Mouse (Mus musculus): ENCODE measurements around the gene Foxj3. TPM values are rescaled to one million over a fixed set of nuclear protein-coding genes. Genes with fewer than 3 reads are reported as not detected.
A peak's percentile ranks its signal among the peaks of the same experiment; 100 is the strongest.

The Foxj3 gene
- polyA plus RNA-seq, 1 experiment from 2014 or later, result 30.9 TPM

- H3K36me3 ChIP-seq (ENCODE audit: control insufficient read depth, insufficient read depth, low read length), result no peaks in the 10 kb centered on the region
- WGBS, result 52% methylated on average over 10 of the region's 10 CpGs
- H3K9me3 ChIP-seq (ENCODE audit: control insufficient read depth, low read length), result no peaks in the 10 kb centered on the region
- no peak overlapping the region for H3K27ac ChIP-seq (ENCODE audit: low read depth, low read length)
- no peak overlapping the region for H3K9ac ChIP-seq (ENCODE audit: low read length)
- H3K4me1 ChIP-seq (replicated peaks; ENCODE audit: control insufficient read depth, insufficient read depth, low read length), result no peaks in the 10 kb centered on the region
- DNase-seq (ENCODE audit: low spot score) (no peak), ATAC-seq (replicated peaks; ENCODE audit: low FRiP score) (peak; percentile 44; the same call in 1 of the 2 replicates)
- H3K4me3 ChIP-seq (ENCODE audit: low read depth, low read length), result no peak overlapping the region
- H3K4me2 ChIP-seq (ENCODE audit: low read depth, low read length, severe bottlenecking), result no peak overlapping the region
- H3K27me3 ChIP-seq (ENCODE audit: control insufficient read depth, insufficient read depth, low read length), result no peaks in the 10 kb centered on the region
Measured at GRCm38 (mm10) chr4:119669356-119670209, 132.8 kb downstream of the Foxj3 start.

GRCm38 (mm10) chr4:119670210-119670555 is 133.4 kb downstream of the Foxj3 start:
- Histone ChIP-seq H3K27ac (ENCODE audit: low read depth, low read length) (no peak overlapping the region), H3K36me3 (ENCODE audit: control insufficient read depth, insufficient read depth, low read length) (no peaks in the 10 kb centered on the region), H3K4me3 (ENCODE audit: low read depth, low read length) (no peak overlapping the region), H3K9me3 (ENCODE audit: control insufficient read depth, low read length) (no peaks in the 10 kb centered on the region), H3K27me3 (ENCODE audit: control insufficient read depth, insufficient read depth, low read length) (no peaks in the 10 kb centered on the region), H3K4me2 (ENCODE audit: low read depth, low read length, severe bottlenecking) (no peak overlapping the region), H3K9ac (ENCODE audit: low read length) (no peak overlapping the region), H3K4me1 (replicated peaks; ENCODE audit: control insufficient read depth, insufficient read depth, low read length) (no peaks in the 10 kb centered on the region)
- no peak for DNase-seq (ENCODE audit: low spot score)
- ATAC-seq (replicated peaks; ENCODE audit: low FRiP score), result 0 out of 2 replicates have a peak, but pooled peaks have one; percentile 11
- 34% methylated on average over 7 of the region's 7 CpGs for WGBS

GRCm38 (mm10) chr4:119670736-119671135 is 133.9 kb downstream of the Foxj3 start:
- ATAC-seq (replicated peaks; ENCODE audit: low FRiP score) (no peak), DNase-seq (ENCODE audit: low spot score) (no peak)
- no peaks in the 10 kb centered on the region for H3K9me3 ChIP-seq (ENCODE audit: control insufficient read depth, low read length)
- H3K36me3 ChIP-seq (ENCODE audit: control insufficient read depth, insufficient read depth, low read length), result no peaks in the 10 kb centered on the region
- 88% methylated on average over 6 of the region's 6 CpGs for WGBS
- H3K27me3 ChIP-seq (ENCODE audit: control insufficient read depth, insufficient read depth, low read length), result no peaks in the 10 kb centered on the region
- no peak overlapping the region for H3K4me3 ChIP-seq (ENCODE audit: low read depth, low read length)
- no peak overlapping the region for H3K4me2 ChIP-seq (ENCODE audit: low read depth, low read length, severe bottlenecking)
- no peaks in the 10 kb centered on the region for H3K4me1 ChIP-seq (replicated peaks; ENCODE audit: control insufficient read depth, insufficient read depth, low read length)
- no peak overlapping the region for H3K27ac ChIP-seq (ENCODE audit: low read depth, low read length)
- H3K9ac ChIP-seq (ENCODE audit: low read length), result no peak overlapping the region

GRCm38 (mm10) chr4:119671164-119671563 is 134.4 kb downstream of the Foxj3 start:
- H3K27ac ChIP-seq (ENCODE audit: low read depth, low read length), result no peak overlapping the region
- H3K36me3 ChIP-seq (ENCODE audit: control insufficient read depth, insufficient read depth, low read length), result no peaks in the 10 kb centered on the region
- H3K9ac ChIP-seq (ENCODE audit: low read length), result no peak overlapping the region
- ATAC-seq (replicated peaks; ENCODE audit: low FRiP score) (no peak), DNase-seq (ENCODE audit: low spot score) (no peak)
- H3K27me3 ChIP-seq (ENCODE audit: control insufficient read depth, insufficient read depth, low read length), result no peaks in the 10 kb centered on the region
- no peaks in the 10 kb centered on the region for H3K4me1 ChIP-seq (replicated peaks; ENCODE audit: control insufficient read depth, insufficient read depth, low read length)
- H3K4me3 ChIP-seq (ENCODE audit: low read depth, low read length), result no peak overlapping the region
- 90% methylated on average over 9 of the region's 9 CpGs for WGBS
- no peaks in the 10 kb centered on the region for H3K9me3 ChIP-seq (ENCODE audit: control insufficient read depth, low read length)
- H3K4me2 ChIP-seq (ENCODE audit: low read depth, low read length, severe bottlenecking), result no peak overlapping the region

- Histone ChIP-seq H3K4me1 (replicated peaks; ENCODE audit: control insufficient read depth, insufficient read depth, low read length) (no peaks in the 10 kb centered on the region), H3K9ac (ENCODE audit: low read length) (no peak overlapping the region), H3K27me3 (ENCODE audit: control insufficient read depth, insufficient read depth, low read length) (no peaks in the 10 kb centered on the region), H3K27ac (ENCODE audit: low read depth, low read length) (no peak overlapping the region), H3K4me2 (ENCODE audit: low read depth, low read length, severe bottlenecking) (no peak overlapping the region), H3K36me3 (ENCODE audit: control insufficient read depth, insufficient read depth, low read length) (no peaks in the 10 kb centered on the region), H3K4me3 (ENCODE audit: low read depth, low read length) (no peak overlapping the region), H3K9me3 (ENCODE audit: control insufficient read depth, low read length) (no peaks in the 10 kb centered on the region)
- ATAC-seq (replicated peaks; ENCODE audit: low FRiP score) (no peak), DNase-seq (ENCODE audit: low spot score) (no peak)
- 40% methylated on average over 5 of the region's 5 CpGs for WGBS
Measured at GRCm38 (mm10) chr4:119672685-119673084, 135.9 kb downstream of the Foxj3 start.

Other genes with a start within 250 kb of the Foxj3 start
- 1,312 and 1,467 TPM in 2 replicates for gene Ybx1, start 242.4 kb upstream of the Foxj3 start, polyA plus RNA-seq (2014; fragmentation: Nextera tagmentation; extraction: Ambion mirVana)
- gene Ppih, start 216.5 kb upstream of the Foxj3 start, polyA plus RNA-seq (2014; fragmentation: Nextera tagmentation; extraction: Ambion mirVana), result 119 and 133 TPM in 2 replicates
- gene Ccdc30, start 121.5 kb upstream of the Foxj3 start, polyA plus RNA-seq (2014; fragmentation: Nextera tagmentation; extraction: Ambion mirVana), result 10.2 and 11.0 TPM in 2 replicates
- gene Ppcs, start 114.6 kb upstream of the Foxj3 start, polyA plus RNA-seq (2014; fragmentation: Nextera tagmentation; extraction: Ambion mirVana), result 19.5 and 19.9 TPM in 2 replicates
- gene Zmynd12, start 114.2 kb upstream of the Foxj3 start, polyA plus RNA-seq (2014; fragmentation: Nextera tagmentation; extraction: Ambion mirVana), result not detected in 2 replicates
- 5.2 and 5.6 TPM in 2 replicates for gene Rimkla, start 44.4 kb upstream of the Foxj3 start, polyA plus RNA-seq (2014; fragmentation: Nextera tagmentation; extraction: Ambion mirVana)
- 3.4 TPM in 2 replicates for gene Frg2f1, start 2.5 kb downstream of the Foxj3 start, polyA plus RNA-seq (2014; fragmentation: Nextera tagmentation; extraction: Ambion mirVana)
- not detected in 2 replicates for gene Guca2a, start 100.7 kb downstream of the Foxj3 start, polyA plus RNA-seq (2014; fragmentation: Nextera tagmentation; extraction: Ambion mirVana)
- not detected in 2 replicates for gene Guca2b, start 122.0 kb downstream of the Foxj3 start, polyA plus RNA-seq (2014; fragmentation: Nextera tagmentation; extraction: Ambion mirVana)
- 2.2 and 2.8 TPM in 2 replicates for gene Hivep3, start 196.8 kb downstream of the Foxj3 start, polyA plus RNA-seq (2014; fragmentation: Nextera tagmentation; extraction: Ambion mirVana)

Data from forebrain, embryonic 11.5 days (tissue).